Mouse (Mus musculus) gastrocnemius, adult 18-20 months (tissue): ENCODE measurements at regions not wholly inside any gene's neighbourhood (a gene's known extent, or its start where the extent isn't known, plus 50 kb on each side); places are given as distances from the start of the nearest gene placed in this dataset.

Experiments
- DNase-seq: peaks from one replicate; pipeline ENCODE4 v3.0.0; 2021; ENCODE audit warnings: low spot score

DNA sequence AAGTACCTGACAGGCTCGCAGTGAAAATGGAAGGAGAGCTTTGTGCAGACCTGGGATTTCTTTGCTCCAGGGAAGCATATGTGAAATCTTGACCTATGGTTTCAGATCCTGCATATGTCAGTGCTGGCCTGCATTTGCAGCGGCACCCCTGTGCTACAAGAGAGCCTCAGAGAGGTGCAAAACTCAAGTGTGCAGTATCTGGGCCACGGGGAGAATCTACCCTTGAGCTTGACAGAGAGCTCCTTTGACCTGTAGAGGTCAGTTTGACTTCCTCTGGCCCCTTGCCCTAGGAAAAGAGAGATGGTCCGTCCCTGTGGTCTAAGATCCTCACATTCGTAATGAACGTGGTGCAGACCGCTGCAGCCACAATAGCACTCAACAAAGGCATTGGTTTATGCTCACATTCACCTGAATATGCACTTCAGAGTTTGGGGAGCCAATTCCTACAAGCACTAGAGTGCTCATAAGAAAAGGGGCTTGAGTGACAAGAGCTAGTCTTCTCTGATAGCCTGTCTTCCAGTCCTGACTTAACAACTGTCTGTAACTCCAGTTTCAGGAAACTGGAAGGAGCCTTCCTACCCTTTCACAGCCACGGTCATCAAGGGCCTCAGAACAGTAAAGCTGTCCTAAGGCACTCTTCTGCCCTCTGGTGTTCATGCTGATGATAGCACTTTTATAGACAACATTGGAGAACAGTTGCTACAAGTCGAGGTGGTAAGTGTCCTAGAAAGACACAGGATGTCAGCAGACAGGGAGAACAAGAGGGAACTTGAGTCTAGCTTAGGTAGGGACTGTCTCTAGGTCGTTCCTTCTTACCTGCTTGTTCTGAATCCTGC, 200.0 kb upstream of the Apob start:
- peak; percentile 17 for DNase-seq

DNA sequence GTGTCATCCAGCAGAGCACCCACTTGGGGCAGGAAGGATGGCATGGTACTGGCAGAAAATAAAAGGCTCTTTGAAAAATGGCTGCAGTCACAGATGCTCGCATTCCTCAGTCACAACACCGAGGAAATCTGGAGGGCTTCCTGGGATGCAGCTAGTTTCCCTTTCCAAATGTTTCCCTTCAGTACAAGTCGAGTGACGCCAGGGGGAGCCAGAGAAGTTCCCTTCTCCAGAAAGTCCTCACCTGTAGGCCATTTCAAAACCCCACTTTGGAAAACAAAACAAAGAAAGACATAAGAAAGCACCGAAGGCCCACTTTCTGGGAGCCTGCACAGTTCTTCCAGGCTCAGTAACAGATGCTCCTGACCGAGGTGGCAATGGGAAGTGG, 199.4 kb upstream of the Apob start:
- no peak for DNase-seq

DNA sequence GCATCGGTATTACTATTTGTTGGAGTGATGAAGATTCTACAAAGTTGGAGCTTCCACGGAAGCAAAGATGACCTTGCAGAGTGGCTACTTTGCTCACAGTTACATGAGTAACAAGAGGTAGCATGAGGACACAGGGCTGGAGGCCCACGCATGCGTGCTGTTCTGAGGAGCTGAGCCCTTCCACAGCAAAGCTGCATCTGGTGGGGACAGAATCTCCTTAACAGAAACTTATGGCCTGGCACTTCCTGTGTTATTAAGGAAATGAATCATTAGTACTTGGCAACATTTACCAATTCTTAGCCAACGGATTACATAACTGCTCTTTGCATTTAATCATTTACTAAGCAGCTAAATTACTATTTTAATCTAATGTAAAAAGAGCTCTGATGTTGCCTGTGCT, 160.8 kb upstream of the Apob start:
- no peak for DNase-seq

DNA sequence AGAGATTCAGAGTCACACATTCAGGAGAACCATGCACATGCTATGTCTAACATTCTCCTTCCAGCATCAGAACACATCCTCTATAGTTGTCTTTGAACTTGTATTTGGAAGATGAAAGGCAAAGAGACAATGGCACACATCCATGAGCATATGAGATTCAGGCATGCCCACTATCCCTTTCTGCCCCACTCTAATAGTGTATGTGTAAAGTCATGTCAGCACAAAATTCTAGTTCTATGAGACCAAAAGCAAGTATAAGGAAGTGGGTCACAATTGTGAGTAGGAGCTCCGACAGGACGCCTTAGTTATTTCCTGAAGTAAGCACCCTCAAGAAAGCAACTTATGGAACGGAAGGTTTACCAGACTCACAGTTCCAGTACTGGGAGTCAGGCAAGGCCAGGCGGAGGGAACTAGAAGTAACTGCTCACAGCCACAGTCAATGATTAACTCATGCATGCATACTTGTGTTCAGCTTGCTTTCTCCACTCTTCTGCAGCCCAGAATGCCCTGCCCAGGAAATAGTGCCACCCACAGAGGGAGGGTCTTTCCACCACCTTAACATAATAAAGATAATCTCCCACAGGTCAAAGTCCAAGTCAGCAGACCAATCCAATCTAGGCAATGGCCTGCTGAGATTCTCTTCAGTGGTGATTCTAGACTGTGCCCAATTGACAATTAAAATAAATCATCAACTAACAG, 157.3 kb upstream of the Apob start:
- DNase-seq: no peak

DNA sequence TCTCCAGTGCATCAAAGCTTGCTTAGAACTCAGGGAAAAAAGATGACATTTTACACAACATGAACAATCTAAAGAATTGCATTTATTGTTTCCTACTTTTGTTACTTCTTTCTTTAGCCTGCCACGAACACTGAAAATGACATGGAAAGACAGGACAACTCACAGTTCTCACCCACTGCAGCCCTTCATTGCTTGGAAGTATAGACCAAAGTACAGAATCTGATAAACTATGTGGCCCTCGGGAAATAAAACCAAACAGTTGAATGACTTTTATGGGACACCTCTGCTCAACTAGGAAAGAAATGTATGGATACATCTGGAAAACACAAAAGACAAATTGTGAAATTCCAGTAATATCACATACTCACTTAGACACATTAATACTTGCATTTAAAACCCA, 156.7 kb upstream of the Apob start:
- DNase-seq: no peak

DNA sequence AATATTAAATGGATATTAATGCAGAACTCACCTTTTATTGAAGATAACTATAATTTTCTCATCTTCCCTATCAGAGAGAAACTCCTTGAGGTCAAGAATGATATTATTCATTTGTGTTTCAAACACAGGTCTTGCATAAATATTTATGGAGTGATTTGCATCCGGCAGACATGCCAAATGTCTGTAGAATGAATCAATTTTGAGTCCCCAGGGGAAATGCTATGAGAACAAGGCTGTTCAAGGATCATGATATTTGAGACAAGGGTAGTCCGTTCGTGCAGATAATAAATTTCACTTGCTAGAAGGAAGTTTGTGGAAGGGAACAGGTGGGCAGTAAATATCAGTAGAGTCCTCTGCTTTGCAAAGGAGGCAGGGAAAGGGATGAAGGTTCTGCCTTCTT, 141.7 kb upstream of the Apob start:
- no peak for DNase-seq

DNA sequence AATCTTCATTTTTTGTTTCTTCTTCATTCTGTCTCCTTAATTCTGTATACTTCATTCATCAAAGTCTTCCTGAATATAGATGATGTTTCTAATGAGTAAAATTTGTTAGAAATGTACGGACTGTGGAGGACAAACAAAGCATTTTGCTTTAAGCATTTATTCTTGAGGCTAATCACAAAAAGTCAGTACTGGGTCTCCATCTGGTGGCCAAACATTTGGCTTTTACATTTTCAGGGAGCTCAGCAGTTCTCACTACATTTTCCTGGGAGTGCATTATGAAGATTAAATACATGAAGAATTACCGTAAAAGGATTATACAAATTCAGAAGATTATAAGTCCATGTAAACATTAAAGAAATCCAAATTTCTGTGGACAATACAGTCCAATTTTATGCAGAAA, 123.6 kb upstream of the Apob start:
- DNase-seq: no peak

DNA sequence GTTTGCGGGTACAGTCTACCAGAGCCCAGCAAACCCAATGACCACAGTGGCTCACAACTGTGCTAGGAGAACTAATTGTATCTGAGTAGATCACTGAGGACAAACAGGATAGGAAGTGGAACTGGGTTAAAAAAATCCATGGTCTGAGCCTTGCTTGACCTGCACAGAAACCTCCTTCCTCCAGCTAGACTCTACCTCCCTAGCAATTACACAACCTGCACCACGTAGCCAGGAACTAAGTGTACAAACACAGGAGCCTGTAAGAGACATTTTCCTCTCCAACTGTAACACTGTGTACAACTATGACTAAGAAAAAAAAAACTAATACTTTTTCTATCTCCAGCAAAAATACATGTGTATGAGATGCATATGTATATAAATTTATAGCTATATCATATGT, 121.8 kb upstream of the Apob start:
- no peak for DNase-seq

DNA sequence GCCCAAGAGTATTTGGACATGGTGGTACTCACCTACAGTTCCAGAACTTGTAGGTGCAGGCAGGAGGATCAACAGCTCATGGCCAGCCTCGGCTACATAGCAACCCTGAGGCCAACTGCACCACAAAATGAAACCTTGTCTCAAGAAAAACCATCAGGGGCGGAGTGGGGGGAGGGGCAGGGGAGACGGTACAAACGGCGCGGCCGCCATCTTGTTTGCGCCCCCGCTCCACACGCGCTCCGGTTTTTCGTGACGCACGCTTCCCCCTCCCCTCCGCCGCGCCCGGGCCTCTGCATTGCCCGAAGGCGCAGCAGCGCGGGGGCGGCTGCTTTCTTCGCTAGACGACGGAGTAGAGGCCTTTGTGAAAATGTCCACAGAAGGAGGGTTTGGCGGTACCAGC, 117.9 kb upstream of the Apob start:
- DNase-seq: no peak

DNA sequence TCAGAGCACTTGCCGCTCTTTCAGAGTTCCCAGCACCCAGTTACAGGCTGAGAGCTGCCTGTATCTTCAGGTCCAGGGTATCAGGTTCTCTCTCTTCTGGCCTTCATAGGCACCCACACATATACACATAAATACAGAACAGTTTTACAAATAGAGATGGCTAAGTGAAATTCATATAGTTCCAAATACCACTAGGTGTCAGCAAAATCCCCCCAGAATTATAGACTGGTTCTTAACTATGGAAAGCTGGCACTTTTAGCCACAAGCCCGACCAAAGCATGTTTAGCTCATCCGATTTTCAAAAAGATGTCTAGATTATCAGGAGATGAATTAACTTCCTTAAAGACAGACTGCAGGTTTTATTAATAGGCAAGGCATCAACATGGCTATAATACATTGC, 107.4 kb upstream of the Apob start:
- DNase-seq: no peak

DNA sequence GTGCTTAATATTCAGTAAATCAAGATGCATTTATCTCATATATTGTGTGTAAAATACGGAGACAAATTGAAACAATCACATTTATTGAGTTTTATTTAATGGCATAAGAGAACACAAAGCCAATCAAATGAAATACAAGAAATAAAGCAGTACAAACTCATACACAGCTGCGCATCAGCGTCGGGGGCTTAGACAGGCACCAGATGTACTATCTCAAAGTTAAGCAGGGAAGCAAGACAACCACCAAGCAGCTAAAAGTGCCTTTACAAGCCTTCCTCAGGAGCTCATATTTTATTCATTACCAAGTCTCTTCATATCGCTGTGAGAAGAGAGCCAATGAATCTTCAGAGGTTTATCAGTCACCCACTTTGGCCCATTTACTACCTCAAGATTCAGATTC, 107.0 kb upstream of the Apob start:
- no peak for DNase-seq

DNA sequence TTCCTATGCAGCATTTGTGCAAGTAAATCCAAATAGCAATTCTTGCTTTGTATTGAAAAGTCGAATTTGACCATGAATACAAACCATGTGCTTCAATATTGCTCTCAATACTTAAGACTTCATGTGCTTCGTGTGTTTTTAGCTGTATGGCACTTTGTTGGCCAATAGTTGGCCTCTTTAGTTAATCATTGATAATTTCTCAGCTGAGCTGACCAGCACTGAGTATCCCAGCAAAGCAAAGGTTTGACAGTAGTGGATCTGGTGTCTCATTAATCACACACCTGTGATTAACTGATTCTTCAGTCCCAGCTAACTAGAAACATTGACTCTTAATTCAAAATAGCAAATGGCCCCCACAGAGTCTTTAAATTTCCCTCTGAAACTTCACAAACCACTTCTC, 102.0 kb upstream of the Apob start:
- DNase-seq: no peak

DNA sequence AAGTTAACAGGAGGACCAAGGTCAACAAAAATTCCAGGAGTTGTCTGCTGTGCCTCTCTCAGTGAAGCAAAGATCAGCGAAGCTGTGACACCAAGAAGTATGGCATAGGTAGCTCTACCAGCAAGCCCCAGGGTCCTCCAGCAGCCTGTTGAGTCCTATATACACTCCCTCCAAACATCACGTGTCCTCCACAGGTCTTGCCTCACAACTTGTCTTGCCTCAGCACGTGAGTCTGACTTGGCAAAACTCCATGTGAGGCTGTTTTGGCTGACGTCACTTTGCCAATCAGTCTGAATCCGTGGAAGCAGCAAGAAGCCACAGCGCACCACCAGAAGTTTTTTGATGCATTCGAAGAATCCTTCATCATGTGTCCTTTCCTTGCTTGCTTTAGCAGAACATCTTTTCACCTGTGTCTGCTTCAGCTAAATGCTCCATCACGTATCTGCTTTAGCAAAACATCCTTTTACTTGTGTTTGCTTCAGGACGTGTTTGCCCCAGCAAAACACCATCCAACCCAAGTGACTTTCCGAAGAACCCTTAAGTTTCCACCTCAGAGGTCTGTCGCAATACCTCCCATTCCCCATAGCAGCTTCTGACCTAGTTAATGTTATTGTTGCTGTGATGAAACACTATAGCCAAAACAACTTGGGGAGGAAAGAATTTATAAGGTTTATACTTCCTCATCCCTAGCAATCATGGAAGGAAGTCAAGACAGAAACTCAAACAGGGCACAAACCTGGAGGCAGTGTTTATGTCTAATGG, 101.0 kb upstream of the Apob start:
- DNase-seq: no peak

DNA sequence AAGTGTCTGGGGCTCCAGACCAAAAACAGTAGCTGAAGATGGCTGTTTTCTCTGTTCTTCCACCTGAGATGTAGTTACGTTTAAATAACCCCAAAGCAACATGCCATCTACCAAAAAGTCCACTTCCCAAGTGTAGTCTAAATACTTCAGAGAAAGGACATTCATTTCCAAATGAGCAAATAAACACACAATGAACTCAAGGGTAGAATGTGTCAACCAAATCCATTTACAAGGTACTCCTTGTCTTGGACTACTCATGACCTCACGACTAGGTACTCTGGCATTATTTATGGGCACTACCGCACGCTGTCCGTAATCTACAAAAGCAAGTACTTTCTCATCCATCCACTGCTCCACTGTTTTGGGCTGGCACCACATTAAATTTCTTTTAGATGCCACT, 98.7 kb upstream of the Apob start:
- DNase-seq: no peak

DNA sequence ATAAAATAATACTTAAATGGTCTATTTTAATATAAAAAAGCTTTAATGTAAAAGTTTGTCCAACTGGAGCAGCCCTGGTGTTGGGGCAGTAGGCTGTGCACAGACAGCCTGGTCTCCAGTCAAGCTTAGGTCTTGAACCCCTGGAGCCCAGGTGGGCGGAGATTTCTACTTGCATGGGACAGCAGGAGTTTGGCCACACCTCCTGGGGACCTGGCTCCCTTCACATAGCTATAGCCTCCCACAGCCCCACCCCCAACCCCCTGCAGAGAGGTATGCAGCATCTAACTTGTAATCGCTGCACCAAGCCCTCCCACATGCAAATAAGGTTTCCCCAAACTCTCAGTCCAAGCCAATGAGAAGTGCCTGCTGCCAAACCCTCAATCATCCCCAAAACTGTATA, 81.3 kb upstream of the Apob start:
- no peak for DNase-seq

DNA sequence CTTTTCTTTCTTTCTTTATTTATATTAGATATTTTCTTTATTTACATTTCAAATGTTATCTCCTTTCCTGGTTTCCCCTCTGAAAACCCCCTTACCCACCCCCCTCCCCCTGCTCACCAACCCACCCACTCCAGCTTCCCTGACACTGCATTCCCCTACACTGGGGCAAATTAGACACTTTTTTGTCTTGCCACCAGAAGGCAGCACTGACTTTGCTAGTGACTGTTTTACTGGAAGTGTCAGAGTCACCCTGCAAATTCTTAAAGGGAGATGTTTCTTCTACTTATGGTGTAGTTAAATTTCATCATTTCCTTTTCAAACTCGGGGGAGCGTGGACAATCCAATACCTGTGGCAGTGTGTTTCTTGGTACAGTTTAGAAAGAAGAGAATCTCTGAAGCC, 72.1 kb upstream of the Apob start:
- DNase-seq: no peak

DNA sequence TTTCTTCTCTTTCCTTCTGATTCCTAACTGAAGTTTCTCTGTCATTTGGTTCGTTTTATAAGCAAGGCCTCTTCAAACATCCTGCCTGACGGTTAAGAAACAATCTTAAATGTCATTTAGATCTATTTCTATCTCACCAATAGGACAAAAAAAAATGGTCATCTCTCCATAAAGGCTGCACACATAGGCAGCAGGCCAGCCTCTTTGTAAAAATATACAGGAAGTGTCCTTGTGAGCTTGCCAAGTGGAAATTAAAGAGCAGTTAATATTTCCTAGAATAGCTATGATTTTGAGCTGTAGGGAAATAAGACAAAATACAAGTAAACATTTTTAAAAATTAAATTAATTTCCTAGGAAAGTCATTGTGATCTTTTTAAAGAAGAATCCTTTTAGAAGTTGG, 70.6 kb upstream of the Apob start:
- no peak for DNase-seq

DNA sequence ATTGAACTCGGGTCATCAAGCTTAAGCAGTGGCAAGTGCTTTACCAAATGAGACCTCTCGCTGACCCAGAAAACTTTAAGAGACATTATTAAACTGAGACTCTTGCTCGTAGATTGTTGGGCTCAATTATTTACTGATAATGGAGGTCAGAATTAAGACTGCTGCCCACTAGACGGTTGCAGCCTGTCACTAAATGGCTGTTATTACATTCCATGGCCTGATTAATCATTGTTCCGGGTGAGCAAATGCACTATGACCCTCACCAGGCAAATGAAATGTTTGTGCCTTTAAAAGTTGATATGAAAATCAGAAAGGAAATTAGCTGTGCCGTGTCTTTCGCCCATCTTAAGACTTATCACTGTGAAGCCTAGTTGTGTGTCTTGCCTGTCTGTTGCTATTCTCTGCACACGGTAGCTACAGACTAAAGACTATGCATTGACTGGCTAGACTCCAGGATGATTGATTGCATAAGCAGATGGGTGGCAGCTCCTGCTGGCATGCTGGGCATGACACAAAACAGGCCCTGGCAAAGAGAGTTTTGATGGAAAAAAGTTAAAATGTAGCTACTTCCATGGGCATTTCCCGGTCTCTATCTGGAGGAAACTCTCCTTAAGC, 67.6 kb upstream of the Apob start:
- no peak for DNase-seq

DNA sequence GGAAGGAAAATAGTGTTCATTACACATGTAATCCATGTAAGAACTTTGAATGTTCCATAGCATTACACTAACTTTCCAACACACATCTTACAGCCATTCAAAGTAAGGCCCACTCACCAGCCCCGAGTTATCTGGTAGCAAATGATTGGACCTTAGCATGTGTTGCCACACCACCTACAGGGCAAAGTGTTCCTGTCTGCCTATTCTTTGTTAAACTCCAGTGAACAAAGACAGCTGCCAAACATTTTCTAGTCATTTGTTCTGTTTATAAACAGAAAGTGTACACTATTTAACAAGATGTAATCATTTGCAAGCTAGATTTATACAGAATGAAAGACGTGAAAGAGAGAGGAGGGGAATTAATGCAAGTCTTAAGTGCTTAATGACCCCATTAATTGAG, 66.9 kb upstream of the Apob start:
- no peak for DNase-seq

DNA sequence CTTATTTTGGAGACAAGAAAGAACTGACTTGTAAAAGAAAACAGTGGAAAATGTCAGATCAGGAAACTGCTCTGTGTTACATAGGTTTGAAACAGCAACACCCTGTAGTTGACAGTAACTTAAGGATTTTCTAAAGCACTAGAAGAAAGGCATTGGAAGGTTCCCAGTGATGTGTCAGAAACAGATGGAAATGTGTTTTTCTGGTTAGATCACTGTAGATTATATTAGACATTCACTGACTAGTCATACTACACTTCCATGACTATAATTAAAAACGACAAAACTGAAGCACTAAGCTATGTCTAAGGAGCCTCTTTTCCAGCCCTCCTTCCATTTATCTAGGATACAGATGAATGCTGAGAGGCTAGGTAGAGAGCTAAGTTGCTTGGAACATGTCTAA, 59.1 kb upstream of the Apob start:
- DNase-seq: no peak

DNA sequence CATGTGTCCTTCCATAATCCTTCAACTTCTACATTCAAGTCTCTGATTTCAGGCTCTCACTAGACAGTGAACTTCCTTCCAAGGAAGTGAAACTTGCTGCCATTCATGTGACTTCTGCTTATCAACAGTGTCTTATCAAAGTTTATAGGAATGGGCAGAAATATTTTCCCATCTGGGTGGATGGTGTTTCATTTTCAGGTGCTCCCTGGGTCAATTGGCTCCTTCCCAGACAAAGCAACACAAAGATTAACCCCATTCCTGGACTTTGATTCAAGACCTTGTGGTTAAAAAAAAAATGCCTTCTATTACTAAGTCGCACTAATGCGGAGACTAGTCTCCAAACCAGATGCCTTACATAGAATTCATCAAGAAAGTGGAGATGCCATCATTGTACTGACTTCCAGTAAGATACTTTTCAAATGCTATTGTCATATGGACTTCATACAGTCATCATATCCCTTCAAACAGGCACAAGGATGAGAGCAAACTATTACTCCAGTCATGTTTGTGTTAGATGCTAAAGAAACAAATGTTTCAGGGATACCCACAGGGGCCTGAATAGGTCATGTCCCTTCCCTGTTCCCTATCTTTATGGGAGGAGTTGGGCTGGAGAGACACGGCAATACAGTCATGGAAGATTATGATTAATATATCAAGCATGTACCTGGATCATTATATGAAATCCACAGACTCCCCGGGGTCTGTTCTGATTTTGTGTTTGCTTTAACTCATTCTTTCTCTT, 58.3 kb upstream of the Apob start:
- no peak for DNase-seq
